Mouse (Mus musculus) left cerebral cortex, adult 9 months (tissue): ENCODE results near the gene 4930544G11Rik.

Experiments
- DNase-seq, 2 experiments: peaks; one replicate each; pipeline ENCODE4 v3.0.0; 2022; ENCODE audit warnings: low spot score in 2 of 2

4930544G11Rik gene

DNA sequence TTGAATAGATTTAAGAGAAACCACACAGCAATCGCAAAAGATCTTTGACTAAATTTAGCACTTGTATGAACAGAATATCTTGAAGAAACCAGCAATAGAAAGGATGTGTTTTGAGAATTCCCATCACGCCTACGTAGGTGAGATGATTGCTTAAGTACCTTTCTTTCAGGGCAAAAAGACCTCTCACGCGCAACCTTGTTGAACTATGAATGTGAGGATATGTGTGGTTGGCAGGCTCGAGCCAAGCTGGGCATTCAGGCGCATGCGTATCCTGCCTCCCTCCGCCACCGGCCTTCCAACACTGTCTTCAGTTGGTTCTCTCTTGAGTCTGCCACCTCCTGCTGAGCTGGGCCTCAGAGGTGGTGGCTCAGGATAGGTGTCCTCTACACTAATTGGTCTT is at the start of gene 4930544G11Rik:
4930544G11Rik (plus strand) TSS at position 301 of the 400 bp plus-strand sequence.
- DNase-seq: no peak

DNA sequence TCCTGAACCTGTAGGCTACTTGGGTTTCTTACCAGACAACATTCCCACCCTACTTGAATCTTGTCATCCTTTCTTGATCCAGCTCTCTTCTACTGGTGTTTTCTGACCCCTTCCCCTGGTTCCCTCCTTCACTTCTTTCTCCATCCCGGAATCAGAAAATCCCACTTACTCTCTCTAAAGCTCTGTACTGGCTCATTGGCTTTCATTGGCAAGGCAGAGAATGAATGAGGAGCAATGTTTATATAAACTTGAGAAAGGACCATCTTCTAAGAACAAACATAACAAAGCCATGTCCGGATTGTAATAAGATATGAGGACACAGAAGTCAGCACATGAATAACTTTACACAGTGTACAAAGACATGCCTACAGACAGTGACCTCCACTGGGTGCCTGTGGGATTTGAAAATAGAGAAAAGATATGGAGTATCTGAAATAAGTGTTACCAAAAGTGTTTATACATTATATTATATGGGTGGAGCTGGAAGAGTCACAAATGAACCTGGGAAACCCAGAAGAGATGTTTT is 45.7 kb upstream of the 4930544G11Rik start:
- no peak for DNase-seq

DNA sequence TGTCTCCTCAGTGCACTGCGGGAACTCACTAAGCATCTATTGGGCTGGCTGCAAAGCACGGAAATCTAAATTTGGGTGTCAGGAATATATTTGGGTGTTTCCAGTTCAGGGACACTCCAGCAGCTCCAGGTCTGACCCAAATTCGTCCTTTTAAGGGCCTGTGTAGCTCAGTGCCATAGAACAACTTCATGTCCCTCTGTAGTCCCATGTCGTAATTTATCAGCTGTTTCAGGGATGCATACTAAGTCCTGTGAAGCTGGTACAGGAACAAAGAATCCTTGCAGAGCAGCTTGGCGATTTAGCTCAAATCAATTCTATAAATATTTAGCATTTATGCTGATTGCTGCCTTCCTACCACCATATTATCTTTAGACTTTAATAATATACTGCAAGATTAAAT is 37.0 kb upstream of the 4930544G11Rik start:
- no peak for DNase-seq

DNA sequence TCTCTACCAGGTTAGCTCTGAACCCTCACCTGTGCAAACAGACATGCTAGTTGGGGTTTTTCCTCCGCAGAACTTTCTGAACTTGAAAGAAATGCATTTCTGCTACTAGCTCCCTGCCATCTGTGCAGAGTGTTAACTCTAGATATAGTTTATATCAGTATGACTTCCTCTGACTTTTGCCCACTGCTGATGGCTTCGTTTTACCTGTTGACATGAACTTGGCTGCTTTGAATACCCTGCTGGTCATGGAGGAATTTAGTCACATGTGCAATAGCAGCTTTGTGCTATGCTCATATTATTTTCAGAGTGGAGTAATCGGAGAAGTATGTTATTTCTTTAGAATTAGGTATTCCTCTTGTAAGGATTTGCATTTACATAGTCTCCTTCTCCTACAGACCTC is 30.7 kb upstream of the 4930544G11Rik start:
- no peak for DNase-seq

DNA sequence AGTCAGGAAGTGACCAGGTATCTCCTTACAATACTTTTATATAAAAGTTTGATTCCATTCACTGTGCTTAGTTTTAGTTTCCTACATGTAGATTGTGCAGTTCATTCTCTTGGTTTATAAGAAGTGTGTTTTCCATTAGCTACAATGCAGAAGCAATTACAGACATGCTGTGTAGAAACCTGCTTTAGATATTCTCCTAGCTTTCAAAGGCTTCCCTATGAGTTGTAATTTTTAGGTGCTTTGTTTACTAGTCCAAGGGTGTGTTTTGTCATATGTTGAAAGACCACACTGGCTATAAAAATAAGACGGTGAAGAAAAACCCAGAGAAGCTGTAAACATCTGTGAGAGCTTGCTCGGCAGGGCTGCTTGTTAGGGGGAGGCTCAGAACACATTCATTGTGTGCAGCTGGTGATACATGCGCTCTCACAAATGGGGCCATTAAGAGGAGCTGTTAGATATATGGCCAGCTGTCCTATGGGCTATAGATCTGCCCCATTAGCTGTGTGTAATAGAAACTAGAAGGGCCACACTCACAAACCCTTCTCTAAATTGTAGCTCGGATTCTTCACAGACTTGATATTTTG is 28.8 kb upstream of the 4930544G11Rik start:
- no peak for DNase-seq

DNA sequence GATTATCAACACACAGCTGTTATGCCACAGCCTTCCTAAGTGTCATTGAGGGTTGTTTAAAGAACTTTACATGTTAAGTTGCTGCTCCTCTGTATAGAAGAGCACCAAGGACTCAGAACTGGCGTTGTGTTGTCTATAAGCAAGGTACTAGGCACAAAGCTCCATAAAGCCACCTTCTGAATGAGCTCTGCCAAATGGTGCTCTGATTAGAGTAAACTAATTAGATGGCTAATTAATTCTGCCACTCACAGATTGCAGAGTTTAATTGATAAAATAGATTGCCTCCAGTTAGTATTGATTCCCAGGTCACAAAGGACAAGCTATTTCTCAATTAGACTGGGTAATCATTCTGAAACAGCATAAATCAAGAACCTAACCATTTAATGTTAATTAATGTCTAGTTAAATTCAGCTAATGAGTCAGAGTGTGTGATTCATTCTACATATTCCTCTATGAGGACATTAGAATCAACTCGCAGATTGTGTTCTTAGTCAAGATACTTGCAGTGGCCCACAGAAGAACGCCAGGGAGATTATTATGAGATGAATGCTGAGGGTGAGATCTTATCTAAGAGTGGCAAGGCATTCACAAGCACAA is 26.6 kb upstream of the 4930544G11Rik start:
- DNase-seq: no peak

DNA sequence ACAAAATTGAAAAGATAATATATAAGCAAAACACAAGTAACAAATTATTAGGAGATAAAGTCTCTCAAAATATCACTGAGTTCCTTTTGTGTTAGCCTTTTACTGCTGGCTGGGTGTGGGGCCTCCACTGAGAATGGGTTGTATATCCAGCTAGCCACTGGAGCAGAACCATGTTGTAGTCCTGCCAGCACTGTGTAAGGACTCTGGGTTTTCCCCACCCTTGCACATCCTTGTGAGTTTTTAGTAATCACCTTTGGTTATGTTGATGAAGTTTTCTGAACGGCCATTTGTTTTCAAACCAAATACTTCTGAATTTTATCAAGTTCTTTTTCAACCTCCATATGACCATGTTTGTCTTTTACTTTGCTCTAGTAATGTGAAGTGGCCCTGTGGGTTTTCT is 21.9 kb upstream of the 4930544G11Rik start:
- DNase-seq: no peak

DNA sequence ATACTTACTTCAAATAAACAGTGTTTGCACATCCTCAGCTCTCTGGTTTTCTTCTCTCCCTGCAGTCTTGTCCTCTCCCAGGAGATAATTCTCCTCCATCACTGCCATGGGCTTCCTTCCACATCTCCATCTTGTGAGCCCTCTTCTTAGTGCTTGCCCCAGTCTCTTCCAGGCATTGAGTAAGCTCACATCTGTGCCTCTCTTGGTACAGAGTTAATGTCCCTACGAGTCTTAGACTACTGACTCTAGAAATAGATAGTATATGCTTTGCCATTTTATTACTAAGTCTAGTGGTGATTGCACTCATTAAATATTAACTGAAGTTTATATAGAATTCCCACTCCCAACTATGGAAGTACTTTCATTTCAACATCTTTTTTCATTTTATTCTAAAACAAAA is 19.6 kb upstream of the 4930544G11Rik start:
- no peak for DNase-seq

DNA sequence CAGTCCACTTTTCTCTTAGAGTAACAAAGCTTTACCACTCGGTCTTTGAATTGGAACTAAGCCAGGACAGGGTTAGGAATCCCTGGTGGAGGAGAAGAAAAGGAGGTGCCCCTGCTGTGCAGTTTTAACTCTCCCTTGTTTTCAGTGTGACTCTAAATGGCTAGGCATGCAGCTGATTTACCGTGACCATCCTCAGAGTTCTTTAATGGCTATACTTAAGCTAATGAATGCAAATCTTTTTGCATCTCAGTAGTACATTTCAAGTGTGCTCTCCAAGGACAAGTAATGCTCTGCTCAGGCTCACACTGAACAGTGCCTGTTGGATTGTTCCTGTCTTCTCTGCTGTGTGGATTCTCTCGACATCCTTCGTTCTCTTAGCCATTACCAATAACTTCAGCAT is 19.2 kb upstream of the 4930544G11Rik start:
- no peak for DNase-seq

DNA sequence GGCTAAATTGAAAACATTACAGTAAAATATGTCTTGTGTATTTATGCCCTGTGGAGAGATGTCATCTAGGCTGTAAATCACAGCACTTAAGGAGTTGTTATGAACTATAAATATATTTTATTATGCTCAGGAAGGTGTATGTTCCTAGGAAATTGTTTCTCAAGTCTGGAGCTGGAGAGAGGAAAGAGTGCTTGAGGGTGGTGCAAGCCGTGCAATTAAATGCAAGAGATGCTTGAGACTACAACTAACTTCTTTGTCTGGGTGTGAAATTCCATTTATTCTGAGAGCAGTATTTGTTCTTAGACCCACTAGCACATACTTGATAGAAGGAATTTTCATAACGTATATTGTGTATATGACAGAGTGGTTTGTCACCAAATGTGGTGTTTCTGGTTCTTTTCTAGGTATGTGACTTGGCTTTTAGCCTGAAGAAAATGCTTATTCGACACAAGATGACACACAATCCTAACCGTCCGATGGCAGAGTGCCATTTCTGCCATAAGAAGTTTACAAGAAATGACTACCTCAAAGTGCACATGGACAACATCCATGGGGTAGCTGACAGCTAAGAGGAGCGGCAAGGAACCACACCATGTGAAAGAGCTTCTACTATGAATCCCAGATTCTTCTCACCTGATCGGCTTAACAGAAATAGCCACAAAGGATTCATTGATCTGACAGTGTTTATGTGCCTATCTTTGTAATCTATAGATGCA is 16.7 kb upstream of the 4930544G11Rik start:
- no peak for DNase-seq

DNA sequence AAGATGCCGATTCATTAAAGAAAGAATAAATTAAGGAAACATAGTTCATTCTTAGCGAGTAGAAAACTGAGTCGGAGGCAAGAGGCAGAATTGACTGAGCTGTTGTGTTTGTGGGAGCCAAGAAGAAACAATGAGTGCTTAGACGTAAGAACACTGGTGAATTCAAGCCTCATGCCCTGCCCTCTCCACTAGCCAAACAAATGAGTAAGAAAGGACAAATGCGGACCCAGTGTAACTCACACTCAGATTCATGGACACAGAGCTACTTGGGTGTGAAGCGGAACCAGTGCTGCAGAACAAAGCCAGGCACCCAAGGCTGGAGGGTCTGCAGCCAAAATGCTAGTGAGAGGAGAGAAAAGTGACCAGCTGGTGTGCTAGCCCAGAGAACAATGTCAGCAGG is 1.9 kb upstream of the 4930544G11Rik start:
- peak; percentile 2 to 5 for DNase-seq

DNA sequence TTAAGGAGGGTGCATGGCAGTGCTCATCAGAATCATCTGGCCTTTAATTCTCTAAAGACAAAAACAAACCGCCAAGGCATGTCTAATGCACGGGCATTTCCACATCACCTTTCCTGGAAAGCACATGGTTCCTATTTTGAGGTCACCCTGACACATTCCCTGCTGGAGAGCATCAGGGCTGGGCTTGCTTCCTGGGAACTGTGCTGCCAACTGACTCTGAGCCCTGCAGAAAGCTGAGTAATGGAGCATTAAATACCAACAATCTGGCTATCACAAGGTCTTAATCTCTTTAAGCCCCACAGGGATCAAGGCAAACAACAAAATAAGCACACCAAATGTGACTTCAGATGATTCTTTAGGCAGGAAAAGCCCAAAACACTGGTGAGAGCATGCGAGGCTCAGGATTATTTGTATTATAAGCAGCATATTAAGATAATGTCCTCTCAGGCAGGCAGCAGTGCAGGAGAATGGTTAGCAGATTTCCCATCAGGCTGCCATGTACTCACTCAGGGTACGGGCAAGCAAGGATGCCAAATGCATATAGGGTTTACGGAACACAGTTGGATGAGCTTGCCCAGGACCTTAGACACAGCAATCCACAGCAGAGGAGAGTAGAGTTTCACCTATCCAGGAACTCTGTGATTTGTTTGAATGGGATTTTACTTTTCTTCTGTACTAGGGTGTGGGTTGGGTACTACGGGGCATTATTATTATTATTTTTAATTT is 17.1 kb downstream of the 4930544G11Rik start:
- DNase-seq: no peak

DNA sequence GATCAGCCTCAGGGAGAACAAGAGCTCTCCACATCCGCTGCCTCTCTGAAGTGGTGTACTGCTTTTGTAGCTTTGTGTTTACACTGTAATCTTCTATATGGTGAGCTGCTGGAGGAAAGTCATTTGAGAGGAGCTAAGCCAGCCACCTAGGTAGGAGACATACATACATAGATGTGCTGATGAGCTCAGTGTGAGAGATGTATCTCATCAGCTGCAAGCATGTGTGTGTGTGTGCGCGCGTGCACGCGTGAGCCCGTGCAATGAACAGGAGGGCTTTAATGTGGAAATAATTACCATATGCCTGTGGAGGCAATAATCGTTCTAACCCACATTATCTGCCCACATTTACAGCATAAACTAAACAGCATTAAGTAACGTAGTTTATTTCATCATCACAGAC is 18.0 kb downstream of the 4930544G11Rik start:
- no peak for DNase-seq

DNA sequence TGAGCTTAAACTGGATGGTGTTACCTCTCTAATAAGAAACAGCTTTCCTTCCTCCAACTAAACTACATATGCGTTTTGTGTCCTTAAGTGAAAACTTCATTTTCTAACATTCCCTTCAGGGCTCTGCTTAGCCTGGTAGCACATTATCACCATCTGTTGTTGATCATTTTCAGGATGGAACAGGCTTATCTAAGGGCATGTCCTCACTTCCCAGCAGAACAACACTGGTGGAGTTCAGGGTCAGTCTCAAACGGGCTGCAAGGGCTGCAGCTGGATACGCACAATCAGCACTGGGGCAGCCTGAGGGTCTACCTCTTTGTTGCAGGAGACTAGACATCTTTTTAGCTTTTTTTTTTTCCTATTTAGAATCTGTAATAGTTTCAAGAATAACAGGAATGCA is 39.7 kb downstream of the 4930544G11Rik start:
- DNase-seq: no peak

DNA sequence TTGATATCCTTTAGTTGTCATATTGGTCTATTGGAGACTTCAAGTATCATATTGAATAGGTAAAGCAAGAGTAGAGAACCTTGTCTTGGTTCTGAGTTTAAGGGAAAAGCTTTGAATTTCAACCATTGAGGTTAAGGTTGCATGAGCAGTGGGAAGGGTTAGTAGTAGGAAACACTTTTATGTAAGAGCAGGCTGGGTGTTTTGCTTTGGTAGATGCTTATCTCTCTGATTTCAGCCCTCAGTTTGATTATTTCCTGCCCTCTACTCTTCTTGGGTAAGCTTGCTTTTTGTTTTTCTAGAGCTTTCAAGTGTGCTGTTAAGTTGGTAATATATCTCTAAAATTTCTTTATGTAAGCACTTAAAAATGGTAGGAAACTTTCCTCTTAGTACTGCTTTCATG is 45.9 kb downstream of the 4930544G11Rik start:
- DNase-seq: no peak
